Mouse (Mus musculus) T-helper 2 cell (primary cell): ENCODE data around the gene Kcnv2.

Source experiments
- in situ Hi-C: fragments of 300-600 bp; cut with MboI, MseI; formaldehyde crosslinking; loops from one replicate; pipeline ENCODE4 v1.15.1; 2025; ENCODE audit warnings: high pct_unique_total_duplicates

The Kcnv2 gene

GRCm38 (mm10) chr19:27364521-27364931, 42.1 kb downstream of the Kcnv2 start:
- in situ Hi-C loops = loop anchor here (10.0 kb wide), 1 partner anchor 1820 kb away; no protein-coding TSS in a partner anchor

GRCm38 (mm10) chr19:27366113-27366746, 43.8 kb downstream of the Kcnv2 start:
- in situ Hi-C loops = loop anchor here (10.0 kb wide), 1 partner anchor 1821 kb away; no protein-coding TSS in a partner anchor

DNA sequence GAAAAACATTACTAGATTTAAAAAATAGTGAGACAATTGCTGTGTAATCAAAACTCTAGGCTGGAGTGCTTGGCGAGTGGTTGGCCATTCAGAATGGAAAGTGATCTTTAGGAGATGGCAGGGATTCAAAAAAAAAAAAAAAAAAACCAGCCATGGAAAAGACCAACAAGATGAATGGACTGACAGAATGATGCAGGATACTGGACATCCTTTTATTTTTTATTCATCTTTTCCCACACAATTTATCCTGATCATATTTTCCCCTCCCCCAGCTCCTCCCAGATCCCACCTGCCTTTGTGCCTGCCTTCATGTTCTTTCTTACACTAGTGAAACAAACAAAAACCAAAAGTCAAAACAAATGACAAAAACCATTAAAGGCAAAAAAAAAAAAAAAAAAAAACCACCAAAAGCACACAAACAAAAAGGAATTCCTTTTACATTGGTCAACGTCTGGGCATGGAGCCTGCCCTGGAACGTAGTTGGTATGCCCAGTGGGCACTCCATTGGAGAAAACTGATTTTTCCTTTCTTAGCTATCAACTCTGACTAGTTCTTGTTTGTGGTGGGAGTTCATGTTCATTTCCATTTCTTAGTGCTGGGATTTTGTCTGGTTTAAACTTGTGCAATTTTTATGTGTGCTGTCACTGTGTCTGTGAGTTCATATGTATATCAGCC, 47.2 kb downstream of the Kcnv2 start:
- in situ Hi-C loops = loop anchor here (10.0 kb wide), 1 partner anchor 1825 kb away; no protein-coding TSS in a partner anchor

DNA sequence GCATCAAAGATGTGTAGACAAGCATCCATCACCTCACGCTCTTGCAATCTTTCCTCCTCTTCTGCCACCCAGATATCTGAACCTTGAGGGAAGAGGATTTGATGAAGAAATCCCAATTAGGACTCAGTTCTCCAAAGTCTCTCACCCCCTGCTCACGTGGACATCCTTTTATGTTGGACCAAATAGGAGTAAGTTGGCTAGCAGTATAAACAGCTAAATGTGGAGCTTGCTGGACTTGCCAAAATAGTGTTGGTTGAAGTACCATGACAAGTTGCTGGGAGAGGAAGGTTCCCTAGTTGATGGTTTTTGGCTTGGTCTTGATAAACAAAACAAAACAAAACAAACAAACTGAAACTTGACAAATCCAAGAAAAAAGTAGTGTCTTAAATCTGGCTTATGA, 47.8 kb downstream of the Kcnv2 start:
- in situ Hi-C loops = no loop called here

DNA sequence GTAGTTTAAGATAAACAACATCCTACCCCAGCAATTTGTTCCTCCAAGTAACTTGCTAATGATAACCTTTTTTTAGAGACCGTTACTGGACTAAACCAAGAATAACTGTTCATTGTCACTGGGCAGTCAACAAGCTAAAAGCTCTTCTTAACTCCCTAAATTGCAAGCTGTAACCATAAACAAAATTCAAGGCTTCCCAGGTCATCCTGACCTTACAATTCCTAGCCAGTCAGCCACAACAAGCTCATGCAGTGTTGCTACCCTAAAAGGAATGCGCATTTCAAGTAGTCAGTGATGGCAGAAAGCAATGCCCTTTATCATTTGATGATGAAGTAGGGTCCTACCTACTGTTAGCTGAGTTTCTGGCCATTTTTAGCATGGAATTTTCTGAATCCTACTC, 48.4 kb downstream of the Kcnv2 start:
- in situ Hi-C loops = no loop called here

DNA sequence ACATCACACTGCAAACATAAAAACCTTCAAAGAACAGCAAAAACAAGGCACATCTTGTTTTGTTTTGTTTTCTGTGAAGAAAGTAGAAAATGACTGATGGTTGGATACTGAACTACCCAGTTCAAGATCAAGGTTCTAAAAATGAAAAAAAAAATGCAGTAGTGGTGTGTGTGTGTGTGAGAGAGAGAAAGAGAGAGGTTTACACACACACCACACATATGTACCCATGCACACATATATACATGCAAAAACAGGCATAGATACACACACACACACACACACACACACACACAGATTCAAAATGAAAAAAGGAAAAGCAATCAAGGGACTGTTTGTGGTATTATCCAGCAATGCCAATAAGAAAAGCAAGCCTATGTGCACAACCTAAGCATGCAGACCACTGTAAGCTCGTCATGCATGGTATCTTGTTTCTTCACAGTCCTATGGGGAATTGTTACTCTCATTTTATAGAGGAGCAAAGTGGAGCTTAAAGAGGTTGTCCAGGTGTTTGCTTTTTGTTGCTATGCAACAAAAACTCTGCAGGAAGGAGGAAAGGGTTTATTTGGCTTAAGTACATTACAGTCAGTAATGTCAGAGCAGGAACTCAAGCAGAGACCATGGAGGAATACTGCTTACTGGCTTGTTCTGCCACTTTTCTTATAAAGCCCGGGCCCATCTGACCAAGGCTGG, 57.5 kb downstream of the Kcnv2 start:
- in situ Hi-C loops = no loop called here

- in situ Hi-C loops = no loop called here
Observed at GRCm38 (mm10) chr19:27382131-27382530, 59.7 kb downstream of the Kcnv2 start.

DNA sequence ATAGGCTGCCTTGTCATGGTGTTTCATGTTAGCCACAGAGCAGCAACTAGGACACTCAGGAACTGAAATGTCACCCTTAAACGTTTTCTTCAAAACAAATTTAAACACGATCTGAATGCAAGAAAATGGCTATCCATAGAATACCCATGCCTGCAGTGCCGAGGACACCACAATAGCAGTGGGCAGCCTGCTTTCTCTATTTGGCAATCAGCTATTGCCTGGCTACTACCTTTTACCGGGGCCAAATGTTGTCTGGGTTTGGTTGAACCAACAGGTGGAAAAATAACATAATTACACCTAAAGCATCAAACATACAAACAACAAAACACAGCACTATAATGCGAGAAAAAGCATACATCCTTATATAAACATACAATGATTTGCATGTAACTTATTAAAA, 60.9 kb downstream of the Kcnv2 start:
- in situ Hi-C loops = no loop called here

DNA sequence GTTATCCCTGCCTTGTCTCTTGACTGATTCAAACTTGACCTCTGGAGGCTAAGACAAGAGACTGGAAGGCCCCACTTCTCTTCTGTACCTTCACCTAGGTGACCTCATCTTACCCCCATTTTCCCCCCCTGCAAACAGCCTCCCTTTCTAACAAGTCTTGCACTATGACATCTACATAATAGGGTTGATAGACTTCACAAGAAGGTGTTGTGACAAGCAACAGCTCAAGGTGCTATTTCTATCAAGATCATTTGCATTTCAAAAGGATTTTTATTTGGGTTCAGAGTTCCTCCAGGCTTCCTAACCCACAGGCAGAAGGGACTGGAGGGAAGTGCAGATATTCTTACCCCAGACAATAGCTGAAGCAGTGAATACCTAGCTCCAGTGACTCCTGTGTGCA, 62.9 kb downstream of the Kcnv2 start:
- in situ Hi-C loops = no loop called here
